Mouse (Mus musculus) heart, adult 2 months (tissue): Measurements from ENCODE around the gene Cenph. TPM values are rescaled to one million over a fixed set of nuclear protein-coding genes. Genes with fewer than 3 reads are reported as not detected.
"Not testable (repeated sequence)": the region's sequence is repeated elsewhere in the genome, so short reads cannot be mapped to it uniquely, and the experiment has no call there.

Source experiments
- DNase-seq, 2 experiments: peaks; one replicate each; pipeline ENCODE4 v3.0.0; 2021
- H3K27ac ChIP-seq: fragments of 200-600 bp; 2 replicates; pipeline ENCODE4 v1.8.1; 2022
- H3K27me3 ChIP-seq: fragments of 200-500 bp; 2 replicates; pipeline ENCODE4 v1.6.1; 2012; ENCODE audit warnings: mild to moderate bottlenecking, low read length, inconsistent platforms, mixed read lengths; ENCODE audit not compliant: control insufficient read depth, insufficient read depth
- H3K36me3 ChIP-seq: fragments of 200-500 bp; 2 replicates; pipeline ENCODE4 v1.6.1; 2012; ENCODE audit warnings: low read length, inconsistent platforms; ENCODE audit not compliant: control insufficient read depth, insufficient read depth
- H3K4me1 ChIP-seq: fragments of 200-500 bp; 2 replicates; pipeline ENCODE4 v1.6.1; 2011; ENCODE audit warnings: low read length; ENCODE audit not compliant: control insufficient read depth, insufficient read depth
- H3K4me3 ChIP-seq: fragments of 200-600 bp; 2 replicates; pipeline ENCODE4 v1.8.1; 2022
- H3K79me2 ChIP-seq: fragments of 200-500 bp; replicated peaks from 2 replicates; pipeline ENCODE4 v1.6.1; 2012; ENCODE audit warnings: mild to moderate bottlenecking, inconsistent platforms, low read length, moderate library complexity, mixed read lengths; ENCODE audit not compliant: control insufficient read depth, insufficient read depth
- H3K9ac ChIP-seq: fragments of 200-500 bp; 2 replicates; pipeline ENCODE4 v1.6.1; 2012; ENCODE audit warnings: low read depth, mild to moderate bottlenecking, control low read depth, inconsistent platforms, low read length, mixed read lengths
- CTCF ChIP-seq: fragments of 200-600 bp; IDR thresholded peaks from 2 replicates; pipeline ENCODE4 v1.8.1; 2022; ENCODE audit warnings: antibody characterized with exemption, mild to moderate bottlenecking, moderate library complexity
- EP300 ChIP-seq: fragments of 200-500 bp; IDR thresholded peaks from 2 replicates; pipeline ENCODE4 v1.6.1; 2011; ENCODE audit warnings: low read depth, low read length, control low read depth; ENCODE audit not compliant: insufficient read depth
- POLR2A ChIP-seq: fragments of 200-500 bp; IDR thresholded peaks from 2 replicates; pipeline ENCODE4 v1.6.1; 2011; ENCODE audit warnings: mild to moderate bottlenecking, low read depth, low read length, control low read depth; ENCODE audit not compliant: insufficient read depth
- WGBS: fragments of 180-500 bp; shearing (Covaris S2); methylation state at CpG from one replicate; pipeline ENCODE4 v1.1.7; 2018; 5-methylcytosine and 5-hydroxymethylcytosine counted together
- intact Hi-C: fragments of 180-260 bp; cut with DNase I; formaldehyde crosslinking; loops from one replicate; pipeline ENCODE4 v1.15.1; 2025
- polyA plus RNA-seq: library from polyadenylated mRNA; depleted of rRNA; stranded (reverse); fragments of >200 nt; gene quantifications from 2 replicates; pipeline ENCODE4 v1.2.3, GENCODE M21; 2012
- total RNA-seq, 2 experiments: library from RNA; stranded (reverse); gene quantifications; 2 replicates each; pipeline ENCODE4 v1.2.3; 2021

Gene Cenph
- total and polyA plus RNA-seq, 3 experiments, result 0.08 to 0.23 TPM; not detected in 1

GRCm38 (mm10) chr13:100744036-100744744, 31.5 kb downstream of the Cenph start, which contains the start of gene Mrps36:
Mrps36 (minus strand) TSS chr13:100744659.
- peak within 1 kb of the TSS; percentile 97 for H3K27ac ChIP-seq
- peak; percentile 94 to 95 for DNase-seq
- H3K27me3 ChIP-seq, result no peaks in the 10 kb centered on the region
- peak within 1 kb of the TSS; percentile 88 for H3K9ac ChIP-seq
- H3K79me2 ChIP-seq, result no peaks in the 10 kb centered on the region
- H3K4me1 ChIP-seq, result peaks cover 2% of the 10 kb centered on the region
- intact Hi-C loops, result loop anchor here (1.0 to 2.0 kb wide), 3 partner anchors 13 to 89 kb away; partner anchors contain the start of genes Ccnb1 and Slc30a5
- TF ChIP-seq POLR2A, result peak; percentile 83
- peak; percentile 26; the same call in 1 of the 2 replicates for TF ChIP-seq EP300
- 0 out of 2 replicates have a peak, but pooled peaks have one; percentile 16 for TF ChIP-seq CTCF
- H3K4me3 ChIP-seq, result peak within 1 kb of the TSS; percentile 100
- H3K36me3 ChIP-seq, result peaks cover 2% of the 10 kb centered on the region
- under 1% methylated on average over 52 of the region's 52 CpGs for WGBS

- DNase-seq, result no peak
- Histone ChIP-seq H3K4me1 (peaks cover 2% of the 10 kb centered on the region), H3K27me3 (no peaks in the 10 kb centered on the region), H3K79me2 (no peaks in the 10 kb centered on the region), H3K4me3 (peak overlapping the region; percentile 100), H3K36me3 (peaks cover 2% of the 10 kb centered on the region), H3K27ac (peak overlapping the region; percentile 97), H3K9ac (peak overlapping the region; percentile 62; the same call in 1 of the 2 replicates)
- intact Hi-C loops, result loop anchor here (1.0 to 2.0 kb wide), 4 partner anchors 12 to 89 kb away; partner anchors contain the start of genes Ccnb1, Cenph and Slc30a5
- 47% methylated on average over 11 of the region's 11 CpGs for whole genome bisulfite sequencing
- TF ChIP-seq EP300, result no peak
- TF ChIP-seq CTCF, result no peak
- TF ChIP-seq POLR2A, result no peak
These were observed 32.2 kb downstream of the Cenph start for GRCm38 (mm10) chr13:100743346-100744035.

DNA sequence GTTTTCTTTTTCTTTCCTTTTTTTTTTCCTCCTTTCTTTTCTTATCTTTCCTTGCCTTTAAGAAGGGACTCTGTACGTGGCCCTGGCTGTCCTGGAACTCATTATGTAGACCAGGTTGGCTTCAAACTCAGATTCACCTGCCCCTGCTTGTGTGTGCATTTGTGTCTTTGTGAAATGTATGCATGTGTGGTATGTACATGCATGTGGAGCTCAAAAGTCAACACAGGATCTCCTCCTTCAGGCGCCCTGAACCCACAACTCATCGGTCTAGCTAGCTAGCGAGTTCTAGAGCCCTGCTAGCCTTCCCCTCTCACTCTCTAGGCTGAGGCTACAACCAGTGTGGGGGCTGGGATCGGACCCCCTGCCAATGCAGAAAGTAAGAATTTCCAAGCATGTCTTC, 32.9 kb downstream of the Cenph start:
- Histone ChIP-seq H3K9ac (no peak overlapping the region), H3K79me2 (no peaks in the 10 kb centered on the region), H3K4me1 (peaks cover 2% of the 10 kb centered on the region), H3K27me3 (no peaks in the 10 kb centered on the region), H3K27ac (no peak overlapping the region), H3K36me3 (peaks cover 2% of the 10 kb centered on the region), H3K4me3 (peak overlapping the region; percentile 100; the same call in 1 of the 2 replicates)
- TF ChIP-seq POLR2A (no peak), EP300 (no peak), CTCF (no peak)
- intact Hi-C loops, result loop anchor here (1.0 kb wide), 1 partner anchor 32 kb away; the partner anchor contains the start of gene Cenph
- no peak for DNase-seq
- 85% methylated on average over 5 of the region's 5 CpGs for WGBS

- Histone ChIP-seq H3K4me3 (no peak overlapping the region), H3K36me3 (peaks cover 15% of the 10 kb centered on the region), H3K9ac (no peak overlapping the region), H3K27me3 (no peaks in the 10 kb centered on the region), H3K27ac (no peak overlapping the region), H3K4me1 (peaks cover 9% of the 10 kb centered on the region), H3K79me2 (peaks cover 1% of the 10 kb centered on the region; the same call in 1 of the 2 replicates)
- no peak for TF ChIP-seq EP300
- 96% methylated on average over 2 of the region's 2 CpGs for WGBS
- intact Hi-C loops, result loop anchor here (5.0 kb wide), 1 partner anchor 80 kb away; the partner anchor contains the start of genes Ak6, Rad17 and Taf9
- DNase-seq, result no peak
These were observed 42.9 kb downstream of the Cenph start for GRCm38 (mm10) chr13:100732756-100733155.

GRCm38 (mm10) chr13:100731462-100732046, 44.1 kb downstream of the Cenph start:
- WGBS, result 94% methylated on average over 6 of the region's 6 CpGs
- TF ChIP-seq CTCF, result 0 out of 2 replicates have a peak, but pooled peaks have one; percentile 1
- H3K27ac ChIP-seq, H3K79me2 ChIP-seq, H3K9ac ChIP-seq, DNase-seq, H3K4me3 ChIP-seq, H3K27me3 ChIP-seq, H3K4me1 ChIP-seq: not testable (repeated sequence)
- peaks cover 19% of the 10 kb centered on the region for H3K36me3 ChIP-seq
- intact Hi-C loops, result loop anchor here (1.0 to 5.0 kb wide), 2 partner anchors 13 to 79 kb away; partner anchors contain the start of genes Ak6, Mrps36, Rad17 and Taf9
